Mouse (Mus musculus): ENCODE measurements at regions not wholly inside any gene's neighbourhood (a gene's known extent, or its start where the extent isn't known, plus 50 kb on each side); places are given as distances from the start of the nearest gene placed in this dataset.

DNA sequence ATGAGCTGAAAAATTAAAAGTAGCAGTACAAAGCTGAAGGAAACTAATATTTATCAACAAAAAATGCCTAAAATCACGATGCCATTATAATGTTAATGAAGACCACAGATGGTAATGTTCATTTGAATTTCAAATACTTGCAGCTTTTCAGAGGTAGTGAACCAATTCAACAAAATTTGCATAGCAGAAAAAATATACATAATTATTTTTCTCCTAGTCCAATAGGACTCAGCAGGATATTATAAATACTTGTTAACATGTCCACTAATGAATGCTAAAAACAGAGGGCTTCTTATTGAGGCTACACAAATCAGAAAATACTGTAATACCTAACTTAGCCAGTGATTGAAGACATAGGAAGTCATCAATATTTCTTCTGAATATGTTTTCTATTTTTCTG lies 52.5 kb upstream of the Lsm8 start:
- no peak for TF ChIP-seq GATA1 (IDR thresholded peaks at IDR 0.05; ENCODE audit: borderline replicate concordance, low read length)
- TF ChIP-seq FLI1 (IDR thresholded peaks at IDR 0.05; ENCODE audit: low read length): no peak

Data from megakaryocyte, embryonic 14.5 days (primary cell).